Mouse (Mus musculus): ENCODE results near the gene Tma7. TPM values are rescaled to one million over a fixed set of nuclear protein-coding genes. Genes with fewer than 3 reads are reported as not detected.

The Tma7 gene
- total RNA-seq, 2 experiments from 2014 or later: 214 to 228 TPM

- DNase-seq: peak; percentile 72 to 77
Observed at GRCm38 (mm10) chr9:109046306-109046705, 36.1 kb downstream of the Tma7 start.

GRCm38 (mm10) chr9:109041351-109041750 lies 41.0 kb downstream of the Tma7 start:
- no peak for DNase-seq

- no peak for DNase-seq
Observed at GRCm38 (mm10) chr9:109040906-109041305, 41.5 kb downstream of the Tma7 start.

GRCm38 (mm10) chr9:109040216-109040615 lies 42.2 kb downstream of the Tma7 start:
- DNase-seq: no peak

- DNase-seq: no peak
Observed at GRCm38 (mm10) chr9:109039681-109040080, 42.7 kb downstream of the Tma7 start.

- peak; percentile 82 to 89 for DNase-seq
Observed at GRCm38 (mm10) chr9:109038901-109039364, 43.5 kb downstream of the Tma7 start.

GRCm38 (mm10) chr9:109038086-109038895 lies 44.1 kb downstream of the Tma7 start, which contains the start of gene Shisa5:
TSS of gene Shisa5 (plus strand) at chr9:109038565.
- peak; percentile 92 for DNase-seq

- no peak for DNase-seq
Observed at GRCm38 (mm10) chr9:109032435-109032834, 50.0 kb downstream of the Tma7 start.

GRCm38 (mm10) chr9:109031686-109032085 lies 50.7 kb downstream of the Tma7 start:
- no peak for DNase-seq

- DNase-seq: no peak
Observed at GRCm38 (mm10) chr9:109031001-109031400, 51.4 kb downstream of the Tma7 start.

- DNase-seq: no peak
Observed at GRCm38 (mm10) chr9:109030312-109030711, 52.1 kb downstream of the Tma7 start.

- DNase-seq: no peak
Observed at GRCm38 (mm10) chr9:109028919-109029318, 53.5 kb downstream of the Tma7 start.

- no peak for DNase-seq
Observed at GRCm38 (mm10) chr9:109028421-109028820, 54.0 kb downstream of the Tma7 start.

- peak; percentile 60 to 61 for DNase-seq
Observed at GRCm38 (mm10) chr9:109027521-109027920, 54.9 kb downstream of the Tma7 start.

Other genes with a start within 250 kb of the Tma7 start
- gene Slc26a6, start 229.3 kb downstream of the Tma7 start, total RNA-seq (2021): 10 to 100 TPM; 19.6 to 19.8 TPM
- gene Tmem89, start 168.0 kb downstream of the Tma7 start, total RNA-seq (2021): not detected
- gene Uqcrc1, start 146.0 kb downstream of the Tma7 start, total RNA-seq (2021): 1,000 to 10,000 TPM; 2,230 to 2,333 TPM
- gene Col7a1, start 129.0 kb downstream of the Tma7 start, total RNA-seq (2021): under 1 TPM; 0.31 to 0.60 TPM
- gene Ucn2, start 96.6 kb downstream of the Tma7 start, total RNA-seq (2021): not detected
- gene Pfkfb4, start 90.8 kb downstream of the Tma7 start, total RNA-seq (2021): 1 to 10 TPM; 1.3 to 1.6 TPM
- 10 to 100 TPM; 31.4 to 55.0 TPM for gene Shisa5, start 44.0 kb downstream of the Tma7 start, total RNA-seq (2021)
- 10 to 100 TPM; 13.6 to 17.2 TPM for gene Trex1, start 22.9 kb downstream of the Tma7 start, total RNA-seq (2021)
- 1 to 10 TPM; 8.1 to 9.8 TPM for gene Atrip, start 8.5 kb downstream of the Tma7 start, total RNA-seq (2021)
- gene Ccdc51, start 94 bp downstream of the Tma7 start, total RNA-seq (2021): 10 to 100 TPM; 11.4 to 14.3 TPM
- 10 to 100 TPM; 21.1 to 21.5 TPM for gene Plxnb1, start 12.8 kb upstream of the Tma7 start, total RNA-seq (2021)
- not detected for gene Fbxw21, start 79.5 kb upstream of the Tma7 start, total RNA-seq (2021)
- not detected for gene Fbxw13, start 113.4 kb upstream of the Tma7 start, total RNA-seq (2021)
- gene Fbxw20, start 152.2 kb upstream of the Tma7 start, total RNA-seq (2021): not detected
- not detected for gene Fbxw14, start 205.1 kb upstream of the Tma7 start, total RNA-seq (2021)